Mouse (Mus musculus) intestine, embryonic 14.5 days (tissue): ENCODE results near the gene Tmem202. TPM values are rescaled to one million over a fixed set of nuclear protein-coding genes. Genes with fewer than 3 reads are reported as not detected.

ENCODE experiments used
- ATAC-seq: fragments of 200-750 bp; cut with Nextera tagmentation; replicated peaks from 2 replicates; pipeline ENCODE4 v1.8.0; 2017; ENCODE audit warnings: low read depth, moderate number of reproducible peaks, moderate TSS enrichment, moderate library complexity; ENCODE audit not compliant: low FRiP score, low TSS enrichment
- DNase-seq: peaks from one replicate; pipeline ENCODE4 v3.0.0-alpha.2; 2018; ENCODE audit warnings: low spot score
- H3K27ac ChIP-seq: fragments of 300-500 bp; sonication (generic); 2 replicates; pipeline ENCODE4 v1.5.1; 2014; ENCODE audit warnings: low read depth, mild to moderate bottlenecking, control low read depth
- H3K27me3 ChIP-seq: fragments of 300-500 bp; sonication (generic); replicated peaks from 2 replicates; pipeline ENCODE4 v1.6.1; 2014; ENCODE audit warnings: low read length, control low read depth; ENCODE audit not compliant: control insufficient read depth, insufficient read depth
- H3K36me3 ChIP-seq: fragments of 300-500 bp; sonication (generic); 2 replicates; pipeline ENCODE4 v1.6.1; 2014; ENCODE audit warnings: low read length, control low read depth; ENCODE audit not compliant: control insufficient read depth, insufficient read depth
- H3K4me1 ChIP-seq: fragments of 300-500 bp; sonication (generic); replicated peaks from 2 replicates; pipeline ENCODE4 v1.6.1; 2014; ENCODE audit warnings: low read length, control low read depth, mixed read lengths; ENCODE audit not compliant: control insufficient read depth, insufficient read depth
- H3K4me2 ChIP-seq: fragments of 300-500 bp; sonication (generic); 2 replicates; pipeline ENCODE4 v1.6.1; 2014; ENCODE audit warnings: low read length
- H3K4me3 ChIP-seq: fragments of 300-500 bp; sonication (generic); 2 replicates; pipeline ENCODE4 v1.5.1; 2014; ENCODE audit warnings: low read depth, low read length, control low read depth, mixed read lengths
- H3K9ac ChIP-seq: fragments of 300-500 bp; sonication (generic); 2 replicates; pipeline ENCODE4 v1.6.1; 2014; ENCODE audit warnings: mild to moderate bottlenecking, low read length
- H3K9me3 ChIP-seq: fragments of 300-500 bp; sonication (generic); 2 replicates; pipeline ENCODE4 v1.6.1; 2016; ENCODE audit warnings: low read length, control low read depth; ENCODE audit not compliant: control insufficient read depth
- WGBS: fragments of 180-500 bp; shearing (Covaris S2); extraction: QIAGEN DNeasy Blood & Tissue Kit; methylation state at CpG from one replicate; pipeline ENCODE4 v1.1.7; 2014; 5-methylcytosine and 5-hydroxymethylcytosine counted together
- polyA plus RNA-seq: library from polyadenylated mRNA; unstranded; fragments of >200 nt; fragmentation: Nextera tagmentation; extraction: Ambion mirVana; gene quantifications from 2 replicates; pipeline ENCODE4 v1.2.1, GENCODE M21; 2014

Tmem202 gene
- polyA plus RNA-seq, 1 experiment from 2014 or later = not detected

GRCm38 (mm10) chr9:59544739-59545138 lies 5.1 kb upstream of the Tmem202 start:
- Histone ChIP-seq H3K27ac (no peak overlapping the region), H3K9me3 (no peaks in the 10 kb centered on the region), H3K4me1 (peaks cover 8% of the 10 kb centered on the region), H3K36me3 (no peaks in the 10 kb centered on the region), H3K9ac (no peak overlapping the region), H3K4me3 (no peak overlapping the region), H3K4me2 (no peak overlapping the region), H3K27me3 (no peaks in the 10 kb centered on the region)
- ATAC-seq (no peak), DNase-seq (no peak)
- WGBS = 81% methylated on average over 5 of the region's 5 CpGs

- Histone ChIP-seq H3K27ac (no peak overlapping the region), H3K4me1 (peaks cover 12% of the 10 kb centered on the region), H3K27me3 (no peaks in the 10 kb centered on the region), H3K9ac (no peak overlapping the region), H3K9me3 (no peaks in the 10 kb centered on the region), H3K4me2 (no peak overlapping the region), H3K4me3 (no peak overlapping the region), H3K36me3 (no peaks in the 10 kb centered on the region)
- ATAC-seq (no peak), DNase-seq (no peak)
Measured at GRCm38 (mm10) chr9:59542766-59543324, 3.2 kb upstream of the Tmem202 start.

- Histone ChIP-seq H3K27ac (no peak overlapping the region), H3K4me2 (no peak overlapping the region), H3K27me3 (no peaks in the 10 kb centered on the region), H3K4me1 (peaks cover 12% of the 10 kb centered on the region), H3K4me3 (no peak overlapping the region), H3K9ac (no peak overlapping the region), H3K36me3 (no peaks in the 10 kb centered on the region), H3K9me3 (no peaks in the 10 kb centered on the region)
- 66% methylated on average over 6 of the region's 6 CpGs for WGBS
- ATAC-seq = no peak
- no peak for DNase-seq
Measured at GRCm38 (mm10) chr9:59541617-59542016, 2.0 kb upstream of the Tmem202 start.

- H3K9ac ChIP-seq = no peak overlapping the region
- peaks cover 12% of the 10 kb centered on the region for H3K4me1 ChIP-seq
- H3K27me3 ChIP-seq = no peaks in the 10 kb centered on the region
- no peak overlapping the region for H3K4me2 ChIP-seq
- H3K9me3 ChIP-seq = no peaks in the 10 kb centered on the region
- ATAC-seq = no peak
- H3K4me3 ChIP-seq = no peak overlapping the region
- no peaks in the 10 kb centered on the region for H3K36me3 ChIP-seq
- no peak overlapping the region for H3K27ac ChIP-seq
- no peak for DNase-seq
- 74% methylated on average over 3 of the region's 3 CpGs for WGBS
Measured at GRCm38 (mm10) chr9:59537651-59538050, 2.0 kb downstream of the Tmem202 start.

GRCm38 (mm10) chr9:59533889-59534288 lies 5.8 kb downstream of the Tmem202 start:
- Histone ChIP-seq H3K4me1 (peaks cover under 1% of the 10 kb centered on the region; the same call in 1 of the 2 replicates), H3K27ac (no peak overlapping the region), H3K9me3 (no peaks in the 10 kb centered on the region), H3K9ac (no peak overlapping the region), H3K4me3 (no peak overlapping the region), H3K36me3 (no peaks in the 10 kb centered on the region), H3K4me2 (no peak overlapping the region), H3K27me3 (no peaks in the 10 kb centered on the region)
- ATAC-seq (no peak), DNase-seq (no peak)
- 73% methylated on average over 4 of the region's 4 CpGs for WGBS

GRCm38 (mm10) chr9:59533422-59533821 lies 6.2 kb downstream of the Tmem202 start:
- Histone ChIP-seq H3K9ac (no peak overlapping the region), H3K36me3 (no peaks in the 10 kb centered on the region), H3K4me2 (no peak overlapping the region), H3K27me3 (no peaks in the 10 kb centered on the region), H3K9me3 (no peaks in the 10 kb centered on the region), H3K27ac (no peak overlapping the region), H3K4me3 (no peak overlapping the region), H3K4me1 (no peaks in the 10 kb centered on the region)
- DNase-seq (no peak), ATAC-seq (no peak)
- 74% methylated on average over 2 of the region's 2 CpGs for WGBS

- DNase-seq (no peak), ATAC-seq (no peak)
- H3K27ac ChIP-seq = no peak overlapping the region
- no peak overlapping the region for H3K4me3 ChIP-seq
- H3K27me3 ChIP-seq = no peaks in the 10 kb centered on the region
- no peaks in the 10 kb centered on the region for H3K36me3 ChIP-seq
- no peak overlapping the region for H3K9ac ChIP-seq
- 54% methylated on average over 5 of the region's 5 CpGs for WGBS
- no peaks in the 10 kb centered on the region for H3K9me3 ChIP-seq
- H3K4me1 ChIP-seq = no peaks in the 10 kb centered on the region
- no peak overlapping the region for H3K4me2 ChIP-seq
Measured at GRCm38 (mm10) chr9:59531645-59532044, 8.0 kb downstream of the Tmem202 start.

- no peak overlapping the region for H3K27ac ChIP-seq
- 75% methylated on average over 2 of the region's 2 CpGs for WGBS
- H3K4me3 ChIP-seq = no peak overlapping the region
- no peak overlapping the region for H3K9ac ChIP-seq
- no peaks in the 10 kb centered on the region for H3K27me3 ChIP-seq
- no peak overlapping the region for H3K4me2 ChIP-seq
- DNase-seq (no peak), ATAC-seq (no peak)
- no peaks in the 10 kb centered on the region for H3K4me1 ChIP-seq
- no peaks in the 10 kb centered on the region for H3K36me3 ChIP-seq
- H3K9me3 ChIP-seq = no peaks in the 10 kb centered on the region
Measured at GRCm38 (mm10) chr9:59528274-59528673, 11.4 kb downstream of the Tmem202 start.

- no peak for ATAC-seq
- no peaks in the 10 kb centered on the region for H3K36me3 ChIP-seq
- no peak overlapping the region for H3K9ac ChIP-seq
- no peaks in the 10 kb centered on the region for H3K4me1 ChIP-seq
- WGBS = 86% methylated on average over 3 of the region's 3 CpGs
- no peak overlapping the region for H3K4me2 ChIP-seq
- no peaks in the 10 kb centered on the region for H3K27me3 ChIP-seq
- DNase-seq = no peak
- H3K27ac ChIP-seq = no peak overlapping the region
- no peak overlapping the region for H3K4me3 ChIP-seq
- H3K9me3 ChIP-seq = no peaks in the 10 kb centered on the region
Measured at GRCm38 (mm10) chr9:59527580-59527979, 12.1 kb downstream of the Tmem202 start.
